Mouse (Mus musculus) layer of hippocampus, adult 8-10 months (tissue): Measurements from ENCODE around the gene Ntm. TPM values are rescaled to one million over a fixed set of nuclear protein-coding genes. Genes with fewer than 3 reads are reported as not detected.

Experiments used
- DNase-seq, 2 experiments: peaks; one replicate each; pipeline ENCODE4 v3.0.0; 2022; ENCODE audit warnings: low spot score in 2 of 2
- total RNA-seq, 4 experiments: library from RNA; stranded (reverse); gene quantifications; 2 replicates each; pipeline ENCODE4 v1.2.4; 2022

The Ntm gene
- total RNA-seq, 4 experiments from 2014 or later, result 148 to 166 (median 161) TPM

DNA sequence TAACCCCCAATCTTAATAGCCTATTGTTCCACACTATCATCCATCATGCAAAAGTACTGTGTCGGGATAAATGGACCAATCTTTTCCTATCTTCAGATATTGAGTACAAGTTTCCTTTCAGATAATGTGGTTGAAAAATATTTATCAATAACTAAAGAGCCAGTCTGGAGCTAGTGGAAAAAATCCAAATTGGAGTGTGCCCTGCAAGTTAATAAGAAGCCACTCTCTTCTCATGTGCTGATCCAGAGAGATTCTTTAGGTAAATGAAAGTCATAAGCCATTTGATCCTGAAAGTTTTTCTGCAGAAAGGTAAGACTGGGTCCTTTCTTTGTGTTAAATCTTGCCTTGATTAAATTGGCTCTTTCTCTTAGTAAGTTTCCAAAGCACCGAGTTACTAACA, 627.3 kb downstream of the Ntm start:
- no peak for DNase-seq

- DNase-seq, result no peak
Measured at GRCm38 (mm10) chr9:29332296-29333090, 630.4 kb downstream of the Ntm start.

- DNase-seq, result no peak
Measured at GRCm38 (mm10) chr9:29330486-29330885, 632.5 kb downstream of the Ntm start.

GRCm38 (mm10) chr9:29326283-29326682, 636.7 kb downstream of the Ntm start:
- no peak for DNase-seq

DNA sequence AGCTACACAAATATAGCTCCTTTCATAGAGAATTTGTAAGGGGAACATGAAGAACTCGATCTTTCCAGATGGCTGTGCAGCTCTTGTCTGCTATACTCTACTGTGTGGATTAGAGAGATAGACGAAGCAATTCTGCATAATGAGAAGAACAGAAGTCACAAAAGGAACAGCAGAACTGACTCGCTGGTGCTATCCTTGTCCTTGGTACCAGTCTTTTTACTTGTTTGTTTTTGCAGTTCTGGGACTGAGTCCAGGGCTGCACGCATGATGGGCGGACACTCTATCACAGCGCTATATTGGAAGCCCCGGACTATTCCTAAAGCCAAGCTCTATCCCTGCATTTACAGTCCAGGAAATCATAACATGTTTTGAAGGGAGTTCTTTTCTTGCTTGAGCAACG, 637.8 kb downstream of the Ntm start:
- no peak for DNase-seq

DNA sequence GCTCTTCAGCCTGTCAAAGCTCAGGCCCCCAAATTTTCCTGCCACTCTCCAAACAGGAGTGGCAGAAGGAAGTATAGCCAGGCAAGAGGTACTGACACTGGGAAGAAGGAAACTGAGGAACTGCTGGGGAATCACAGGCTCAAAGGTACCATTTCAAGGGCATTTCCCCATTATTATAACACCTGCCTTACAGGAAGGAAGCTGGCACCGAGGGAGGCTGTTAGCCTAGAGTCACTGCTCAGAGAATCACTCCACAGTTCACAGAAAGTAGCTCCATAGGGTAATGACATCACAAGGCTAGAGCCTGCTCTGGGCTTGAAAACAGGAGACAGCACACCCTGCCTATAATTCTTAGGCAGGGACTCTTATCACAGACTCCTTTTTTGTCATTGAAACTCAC, 643.7 kb downstream of the Ntm start:
- no peak for DNase-seq

DNA sequence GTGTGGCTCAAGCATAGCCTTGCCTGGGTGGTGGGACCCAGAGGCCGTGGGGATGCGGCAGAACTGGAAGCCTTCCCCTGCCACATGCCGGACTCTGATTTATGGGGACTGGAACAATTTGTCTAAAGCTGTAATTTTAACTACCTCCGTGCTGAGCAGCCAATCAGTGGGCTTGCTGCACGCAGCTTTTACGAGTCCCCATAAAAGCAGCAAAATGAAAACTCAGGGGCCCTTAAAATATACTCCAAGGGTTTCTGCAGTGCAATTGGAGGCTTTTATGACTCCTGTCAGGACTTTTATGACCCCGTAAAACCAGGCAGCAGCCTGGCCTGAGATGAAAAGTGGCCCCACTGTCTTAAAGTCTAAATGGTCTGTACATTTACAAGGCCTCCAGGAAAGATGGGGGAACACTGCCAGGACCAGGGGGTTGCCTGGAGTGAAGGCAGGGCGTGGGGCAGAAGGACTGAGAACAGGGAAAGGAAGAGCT, 644.2 kb downstream of the Ntm start:
- no peak for DNase-seq

DNA sequence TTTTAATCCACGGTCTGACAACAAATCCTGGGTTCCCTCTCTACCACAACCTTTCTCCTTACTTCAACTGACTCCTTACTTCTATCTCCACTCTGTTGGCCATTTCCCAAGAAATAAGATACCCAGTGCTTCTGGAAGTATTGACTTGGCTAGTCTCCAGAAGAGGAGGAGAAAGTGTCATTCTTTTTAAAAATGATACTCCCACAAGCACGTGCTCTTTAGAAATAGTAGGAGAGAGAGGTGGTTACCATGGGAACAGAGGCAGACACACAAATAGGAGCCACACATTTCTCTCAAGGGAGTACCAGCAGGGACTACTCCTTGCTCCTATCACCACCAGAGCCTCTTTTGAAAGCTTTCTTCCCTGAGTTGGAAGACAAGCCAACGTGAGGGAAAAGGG, 645.3 kb downstream of the Ntm start:
- DNase-seq, result peak in 1 of 2 experiments; percentile 17

- no peak for DNase-seq
Measured at GRCm38 (mm10) chr9:29315842-29316241, 647.1 kb downstream of the Ntm start.

DNA sequence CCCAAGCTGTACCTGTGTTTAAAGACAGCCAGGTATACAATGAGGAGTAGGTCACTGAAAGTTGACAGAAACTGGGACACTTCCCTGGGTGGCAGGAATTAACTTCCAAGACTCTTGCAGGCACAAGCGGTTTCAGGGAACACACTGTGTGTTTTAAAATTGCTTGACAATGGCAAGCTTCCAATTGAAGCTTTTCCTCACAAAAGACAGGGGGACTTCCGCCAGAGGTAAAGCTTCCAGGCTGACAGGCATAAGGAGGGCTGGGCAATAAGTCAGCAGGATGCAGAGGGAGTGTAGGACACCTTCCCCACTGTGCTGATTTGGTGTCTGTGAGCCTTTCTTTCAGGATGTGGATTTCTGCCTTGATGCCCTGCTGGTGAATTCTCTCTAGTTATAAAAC, 656.0 kb downstream of the Ntm start:
- no peak for DNase-seq

DNA sequence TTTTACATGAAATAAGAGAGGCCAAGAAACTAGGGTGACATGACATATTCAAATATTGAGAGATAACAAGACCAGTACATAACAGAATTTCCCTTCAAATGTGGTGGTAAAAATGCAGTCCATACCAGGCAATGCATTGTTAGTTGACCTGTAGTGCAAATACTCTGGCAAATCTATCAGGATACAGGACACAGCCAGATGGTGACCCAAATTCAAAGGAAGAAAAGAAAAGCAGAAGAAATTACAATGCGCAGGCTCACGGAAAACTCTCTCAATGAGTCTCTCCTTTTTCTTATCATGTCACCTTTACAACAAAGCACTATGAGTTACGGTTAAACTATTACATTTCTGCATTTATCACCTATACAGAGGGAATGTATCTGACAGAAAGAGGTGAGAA, 664.6 kb downstream of the Ntm start:
- no peak for DNase-seq

DNA sequence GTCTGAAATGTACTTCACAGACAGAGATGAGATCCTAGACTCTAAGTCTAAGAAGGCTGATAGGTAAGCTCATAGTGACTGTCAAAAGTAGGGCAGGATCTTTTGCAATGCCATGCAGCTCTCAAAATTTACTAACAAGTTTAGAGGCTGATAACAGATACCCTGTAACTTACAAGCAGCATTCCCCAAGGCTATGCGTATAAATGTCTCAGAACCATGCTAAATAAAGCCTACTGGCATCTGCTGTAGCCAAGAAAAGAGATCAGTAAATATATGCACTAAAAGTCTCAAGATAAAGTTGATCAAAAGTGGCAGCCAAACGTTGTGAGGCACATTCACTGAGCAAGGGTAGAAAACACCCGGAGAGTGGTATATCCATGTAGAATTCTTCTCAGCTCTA, 666.2 kb downstream of the Ntm start:
- DNase-seq, result no peak

DNA sequence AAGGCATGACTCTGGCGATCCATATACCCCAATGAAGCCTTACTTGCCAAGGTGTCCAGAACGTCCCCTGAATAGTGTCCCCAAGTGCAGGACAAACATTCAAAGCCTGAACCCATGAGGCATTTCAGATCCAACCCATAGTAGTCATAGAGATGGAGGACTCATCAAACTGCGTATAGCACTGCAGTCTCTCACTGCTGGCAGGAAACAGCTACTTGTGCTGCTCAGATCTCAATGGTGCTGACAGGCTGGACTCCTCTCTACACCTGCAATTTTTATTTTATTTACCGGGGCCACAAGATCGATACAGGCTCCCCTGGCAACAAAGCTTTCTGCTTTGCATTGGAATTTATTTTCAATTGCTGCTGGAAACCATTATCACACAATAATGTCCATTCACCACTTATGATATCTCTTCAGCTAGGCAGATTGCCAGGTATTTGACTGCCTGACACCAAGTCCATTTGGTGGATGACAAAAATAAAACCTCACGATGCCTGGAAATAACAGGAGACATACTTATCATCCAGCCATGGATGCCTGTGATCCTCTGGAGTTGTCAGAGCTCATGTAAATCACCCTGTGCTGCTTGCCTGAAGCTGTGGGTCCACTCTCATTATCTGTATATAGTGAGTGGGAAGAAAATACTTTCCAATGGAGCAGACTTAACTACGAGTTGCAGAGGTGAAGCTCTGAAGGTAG, 674.8 kb downstream of the Ntm start:
- DNase-seq, result no peak

DNA sequence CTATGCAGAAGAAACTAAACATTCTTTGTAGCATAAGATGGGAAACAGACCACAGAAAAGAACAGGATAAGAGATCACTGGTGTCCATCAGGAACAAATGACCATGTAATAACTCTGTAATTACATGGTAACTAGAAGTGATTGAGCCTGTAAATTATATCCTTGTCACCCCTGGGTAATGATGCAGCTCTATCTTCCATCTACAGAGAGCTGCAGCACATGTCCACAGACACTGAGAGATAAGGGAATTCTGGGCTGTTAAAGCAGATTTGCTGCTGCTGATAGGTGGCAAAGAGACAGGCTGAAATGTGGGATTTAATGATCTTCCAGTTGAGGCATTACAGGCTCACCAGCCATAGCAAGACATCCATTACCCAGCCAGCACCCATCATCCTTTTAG, 677.8 kb downstream of the Ntm start:
- no peak for DNase-seq

- no peak for DNase-seq
Measured at GRCm38 (mm10) chr9:29272861-29273260, 690.1 kb downstream of the Ntm start.

GRCm38 (mm10) chr9:29269988-29270387, 693.0 kb downstream of the Ntm start:
- no peak for DNase-seq

DNA sequence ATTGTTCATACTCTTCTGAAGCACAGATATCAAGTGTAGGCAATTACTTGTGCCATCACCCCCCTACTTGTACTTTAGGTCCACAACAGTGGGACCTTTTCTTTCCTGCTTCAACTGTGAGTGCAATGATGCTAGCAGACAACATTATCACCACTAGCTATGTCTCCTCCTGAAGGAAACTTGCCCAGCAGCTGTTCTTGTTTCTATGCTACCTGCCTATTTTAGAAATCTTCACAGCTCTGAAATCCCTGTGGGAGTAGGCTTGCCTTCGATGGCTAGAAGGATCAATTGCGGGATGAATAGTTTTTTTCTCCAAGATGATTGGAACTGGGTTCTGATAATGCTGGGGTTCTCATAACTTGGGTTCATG, 693.7 kb downstream of the Ntm start:
- DNase-seq, result no peak

- DNase-seq, result no peak
Measured at GRCm38 (mm10) chr9:29268583-29269276, 694.2 kb downstream of the Ntm start.

DNA sequence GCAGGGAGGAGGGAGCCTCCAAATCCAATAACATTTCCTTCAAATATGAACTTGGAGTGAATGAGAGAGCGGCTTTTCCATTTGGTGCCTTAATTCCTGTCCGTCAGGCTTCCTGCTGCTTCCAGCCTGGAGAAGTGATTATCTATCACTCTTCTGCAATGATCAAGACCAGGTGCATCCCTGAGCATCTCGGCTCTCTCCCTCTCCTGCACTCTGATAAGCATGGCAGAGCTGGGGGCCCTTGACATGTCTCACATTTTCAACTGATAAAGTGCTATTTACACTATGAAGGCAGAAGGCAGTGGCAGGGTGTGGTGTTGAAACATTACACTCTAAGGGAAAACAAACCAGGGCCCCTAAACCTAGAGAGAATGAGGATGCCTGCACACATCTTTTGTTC, 695.3 kb downstream of the Ntm start:
- no peak for DNase-seq

DNA sequence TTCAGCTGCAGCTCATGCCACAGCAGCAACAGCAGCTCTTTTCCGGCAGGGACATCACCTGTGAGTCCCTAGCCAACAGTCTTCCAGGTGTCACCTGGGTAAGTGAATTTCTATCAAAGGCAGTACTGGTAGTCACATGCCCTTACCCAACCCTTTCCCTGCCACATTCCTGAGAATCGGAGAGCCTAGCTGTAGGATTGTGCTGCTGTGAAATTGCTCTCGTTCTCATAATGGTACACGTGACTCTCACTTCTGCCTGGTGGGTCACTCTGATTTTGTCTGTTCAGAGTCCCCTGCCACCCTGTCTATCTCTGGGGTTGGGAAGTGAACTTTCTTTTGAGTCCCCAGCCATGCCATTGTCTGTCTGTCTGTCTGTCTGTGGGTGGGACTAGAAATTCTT, 697.8 kb downstream of the Ntm start:
- DNase-seq, result no peak

- no peak for DNase-seq
Measured at GRCm38 (mm10) chr9:29262836-29263235, 700.1 kb downstream of the Ntm start.

GRCm38 (mm10) chr9:29252866-29253265, 710.1 kb downstream of the Ntm start:
- no peak for DNase-seq
